Mouse (Mus musculus) stomach, postnatal 0 days (tissue): ENCODE data around the gene Gm11060.

ENCODE experiments used
- CTCF ChIP-seq: IDR thresholded peaks from 2 replicates; pipeline ENCODE4 v1.5.1; 2016; ENCODE audit warnings: antibody characterized with exemption, low read depth, mild to moderate bottlenecking, moderate library complexity
- EP300 ChIP-seq: optimal IDR thresholded peaks from 2 replicates; pipeline ENCODE3; 2016; ENCODE audit warnings: antibody characterized with exemption

DNA sequence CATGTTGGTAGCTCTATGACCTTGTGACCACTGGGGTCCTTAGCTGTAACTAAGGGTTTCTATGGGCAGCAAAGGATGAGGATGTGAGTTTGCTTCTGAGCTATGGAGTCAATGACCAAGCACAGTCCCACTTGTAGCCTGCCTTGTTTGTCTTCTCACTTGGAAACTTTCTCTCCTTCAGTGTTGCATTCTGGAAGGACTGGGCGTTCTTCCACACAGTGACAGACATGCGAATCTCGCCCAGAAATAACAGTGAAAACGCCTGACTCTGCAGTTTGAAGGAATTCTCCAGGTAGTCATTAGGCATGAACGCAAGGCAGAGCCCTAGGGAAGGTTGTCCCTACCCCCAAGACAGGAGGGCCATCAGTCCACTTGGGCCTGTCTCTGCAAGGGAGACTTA lies 827 bp upstream of the Gm11060 start:
- TF ChIP-seq CTCF: no peak
- no peak for TF ChIP-seq EP300
